Mouse (Mus musculus): Measurements from ENCODE around the gene Slc35f3. TPM values are rescaled to one million over a fixed set of nuclear protein-coding genes. Genes with fewer than 3 reads are reported as not detected.

The Slc35f3 gene
- total RNA-seq (2012; rRNA removed) (not detected in 2 replicates), polyA plus RNA-seq (2012; ENCODE audit: insufficient read depth in 1 of 2, insufficient read length in 2 of 2, low read depth in 1 of 2, low replicate concordance in 2 of 2, missing spikeins in 1 of 2) (not detected)

DNA sequence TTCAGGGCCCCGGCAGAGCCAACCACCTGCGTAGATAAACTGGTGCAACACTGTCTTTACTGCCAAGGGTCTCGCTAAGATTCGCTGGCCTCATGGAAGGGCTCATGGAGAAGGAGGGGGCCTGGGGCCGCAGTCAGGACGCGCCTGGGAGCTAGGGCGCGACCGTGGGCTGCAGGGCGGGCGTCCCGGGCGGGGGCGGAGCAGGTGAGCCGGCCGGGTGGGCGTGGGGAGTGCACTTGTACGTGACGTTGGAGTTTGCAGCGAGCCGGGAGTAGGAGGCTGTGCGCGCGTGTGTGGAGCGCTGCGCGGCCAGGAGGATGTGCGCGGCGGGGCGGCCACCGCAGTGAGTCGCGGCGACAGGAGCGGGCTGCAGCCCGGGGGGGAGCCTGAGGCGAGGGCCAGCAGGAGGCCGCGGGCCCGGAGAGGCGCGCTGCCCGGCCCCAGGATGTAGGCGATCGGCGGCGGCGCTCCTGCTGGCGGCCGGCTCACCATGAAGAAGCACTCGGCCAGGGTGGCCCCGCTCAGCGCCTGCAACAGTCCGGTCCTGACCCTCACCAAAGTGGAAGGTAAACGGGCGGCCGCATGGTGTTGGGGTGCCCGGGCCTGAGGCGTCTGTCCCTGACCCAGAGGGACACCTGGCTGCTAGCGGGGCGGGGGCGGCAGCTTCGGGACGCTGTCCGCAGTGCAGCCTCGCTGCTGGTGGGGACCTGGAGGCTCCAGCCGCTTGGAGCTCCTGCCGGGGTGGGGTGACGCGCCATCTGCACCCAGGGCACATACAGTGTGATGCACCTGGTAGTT lies at the start of gene Slc35f3:
TSS of gene Slc35f3 (plus strand) at position 263 of the 798 bp plus-strand sequence.
- H3K4me1 ChIP-seq (ENCODE audit: control insufficient read depth in 1 of 2, insufficient read depth in 2 of 2, low read length in 2 of 2): no peaks in the 10 kb centered on the region
- no peaks in the 10 kb centered on the region for H3K79me2 ChIP-seq (ENCODE audit: control insufficient read depth, insufficient read depth, low read length, poor library complexity)
- no peak within 1 kb of the TSS for H3K4me3 ChIP-seq (ENCODE audit: control insufficient read depth in 1 of 2, insufficient read depth in 1 of 2, low read depth in 2 of 2, low read length in 2 of 2)
- H3K27me3 ChIP-seq (ENCODE audit: control insufficient read depth in 1 of 2, insufficient read depth in 2 of 2, low read length in 2 of 2): no peaks in the 10 kb centered on the region; a peak in 1 of 4 replicates
- H3K36me3 ChIP-seq (ENCODE audit: control insufficient read depth in 1 of 2, insufficient read depth in 2 of 2, low read length in 2 of 2): no peaks in the 10 kb centered on the region
- H3K9me3 ChIP-seq (replicated peaks; ENCODE audit: insufficient read depth, low read length): no peaks in the 10 kb centered on the region
- DNase-seq (ENCODE audit: low read depth, low spot score): no peak
- H3K27ac ChIP-seq (ENCODE audit: control insufficient read depth, low read depth, low read length): no peak within 1 kb of the TSS
- no peak within 1 kb of the TSS for H3K9ac ChIP-seq (ENCODE audit: control insufficient read depth, low read depth, low read length, poor library complexity, severe bottlenecking)
- TF ChIP-seq RCOR1 (IDR thresholded peaks at IDR 0.05; ENCODE audit: low read depth, low read length) (no peak), SIN3A (IDR thresholded peaks at IDR 0.05; ENCODE audit: low read length) (no peak), EP300 (IDR thresholded peaks at IDR 0.05; ENCODE audit: low read depth in 1 of 2, low read length in 2 of 2) (no peak)

DNA sequence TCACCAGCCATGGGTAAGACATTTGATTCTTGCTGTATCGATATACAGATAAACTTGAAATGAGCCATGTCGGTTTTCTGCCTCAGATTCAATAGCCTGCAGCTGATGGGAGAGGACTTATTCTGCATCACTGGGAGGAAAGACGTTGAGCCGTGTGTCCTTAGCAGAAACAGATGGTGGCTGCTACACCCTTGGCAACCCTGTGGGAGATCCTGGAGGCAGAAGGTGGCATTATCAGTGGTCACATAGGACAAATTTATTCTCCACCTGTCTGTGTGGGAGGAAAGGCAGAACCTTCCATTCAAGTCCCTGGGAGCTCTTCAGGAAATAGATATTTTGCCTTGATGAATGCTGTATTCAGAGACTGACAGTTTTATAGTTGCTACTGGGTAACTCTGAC lies 47.9 kb upstream of the Slc35f3 start:
- TF ChIP-seq SMC3 (IDR thresholded peaks at IDR 0.05; ENCODE audit: low read depth, low read length) (no peak), POLR2AphosphoS2 (IDR thresholded peaks at IDR 0.05; ENCODE audit: low read length) (no peak), MAZ (IDR thresholded peaks at IDR 0.05; ENCODE audit: low read depth, low read length) (no peak), USF2 (IDR thresholded peaks at IDR 0.05; ENCODE audit: borderline replicate concordance in 1 of 2, insufficient read depth in 1 of 2, low read depth in 1 of 2, low read length in 2 of 2) (no peak), MEF2A (IDR thresholded peaks at IDR 0.05; ENCODE audit: extremely low read depth, insufficient replicate concordance, low read depth, low read length, poor library complexity, severe bottlenecking) (no peak), HCFC1 (IDR thresholded peaks at IDR 0.05; ENCODE audit: low read depth, low read length) (no peak), POLR2A (IDR thresholded peaks at IDR 0.05; ENCODE audit: control insufficient read depth in 1 of 2, insufficient read depth in 1 of 2, low read depth in 1 of 2, low read length in 2 of 2, poor library complexity in 1 of 2) (no peak), GABPA (IDR thresholded peaks at IDR 0.05; ENCODE audit: low read depth, low read length) (no peak), TAL1 (IDR thresholded peaks at IDR 0.05; ENCODE audit: low read length) (no peak), NRF1 (IDR thresholded peaks at IDR 0.05; ENCODE audit: insufficient read depth, low read depth, low read length, poor library complexity, severe bottlenecking) (no peak), ZC3H11A (IDR thresholded peaks at IDR 0.05; ENCODE audit: low read depth, low read length) (no peak), CHD1 (IDR thresholded peaks at IDR 0.05; ENCODE audit: low read depth, low read length) (no peak), USF1 (IDR thresholded peaks at IDR 0.05; ENCODE audit: low read depth, low read length) (no peak), RAD21 (IDR thresholded peaks at IDR 0.05; ENCODE audit: low read depth, low read length) (no peak), TCF12 (IDR thresholded peaks at IDR 0.05; ENCODE audit: low read depth, low read length) (no peak), NELFE (IDR thresholded peaks at IDR 0.05; ENCODE audit: low read depth, low read length) (no peak), BHLHE40 (IDR thresholded peaks at IDR 0.05; ENCODE audit: borderline replicate concordance, low read depth, low read length) (no peak), RCOR1 (IDR thresholded peaks at IDR 0.05; ENCODE audit: low read depth, low read length) (no peak)
- H3K27me3 ChIP-seq (ENCODE audit: control insufficient read depth in 1 of 2, insufficient read depth in 2 of 2, low read length in 2 of 2): no peaks in the 10 kb centered on the region
- no peaks in the 10 kb centered on the region for H3K9me3 ChIP-seq (replicated peaks; ENCODE audit: insufficient read depth, low read length)
- no peaks in the 10 kb centered on the region for H3K79me2 ChIP-seq (ENCODE audit: control insufficient read depth, insufficient read depth, low read length, poor library complexity)
- H3K4me3 ChIP-seq (ENCODE audit: control insufficient read depth in 1 of 2, insufficient read depth in 1 of 2, low read depth in 2 of 2, low read length in 2 of 2): no peak overlapping the region
- no peak overlapping the region for H3K9ac ChIP-seq (ENCODE audit: control insufficient read depth, low read depth, low read length, poor library complexity, severe bottlenecking)
- H3K4me1 ChIP-seq (ENCODE audit: control insufficient read depth in 1 of 2, insufficient read depth in 2 of 2, low read length in 2 of 2): no peaks in the 10 kb centered on the region
- no peak overlapping the region for H3K27ac ChIP-seq (ENCODE audit: control insufficient read depth, low read depth, low read length)
- H3K36me3 ChIP-seq (ENCODE audit: control insufficient read depth in 1 of 2, insufficient read depth in 2 of 2, low read length in 2 of 2): no peaks in the 10 kb centered on the region
- no peak for DNase-seq (ENCODE audit: low read depth, low spot score)

Measured in MEL (cell line).